Mouse (Mus musculus) gastrocnemius, postnatal 14 days (tissue): ENCODE results near the gene Btg2. TPM values are rescaled to one million over a fixed set of nuclear protein-coding genes. Genes with fewer than 3 reads are reported as not detected.

Experiments used
- DNase-seq: peaks from one replicate; pipeline ENCODE4 v3.0.0; 2021; ENCODE audit warnings: mixed read lengths
- intact Hi-C: fragments of 180-260 bp; cut with DNase I; formaldehyde crosslinking; loops from one replicate; pipeline ENCODE4 v1.15.1; 2025; ENCODE audit warnings: low total_unique reads
- total RNA-seq, 2 experiments: library from RNA; stranded (reverse); gene quantifications; 2 replicates each; pipeline ENCODE4 v1.2.3; 2021

Gene Btg2
- total RNA-seq, 2 experiments from 2014 or later, result 19.7 to 44.2 TPM

DNA sequence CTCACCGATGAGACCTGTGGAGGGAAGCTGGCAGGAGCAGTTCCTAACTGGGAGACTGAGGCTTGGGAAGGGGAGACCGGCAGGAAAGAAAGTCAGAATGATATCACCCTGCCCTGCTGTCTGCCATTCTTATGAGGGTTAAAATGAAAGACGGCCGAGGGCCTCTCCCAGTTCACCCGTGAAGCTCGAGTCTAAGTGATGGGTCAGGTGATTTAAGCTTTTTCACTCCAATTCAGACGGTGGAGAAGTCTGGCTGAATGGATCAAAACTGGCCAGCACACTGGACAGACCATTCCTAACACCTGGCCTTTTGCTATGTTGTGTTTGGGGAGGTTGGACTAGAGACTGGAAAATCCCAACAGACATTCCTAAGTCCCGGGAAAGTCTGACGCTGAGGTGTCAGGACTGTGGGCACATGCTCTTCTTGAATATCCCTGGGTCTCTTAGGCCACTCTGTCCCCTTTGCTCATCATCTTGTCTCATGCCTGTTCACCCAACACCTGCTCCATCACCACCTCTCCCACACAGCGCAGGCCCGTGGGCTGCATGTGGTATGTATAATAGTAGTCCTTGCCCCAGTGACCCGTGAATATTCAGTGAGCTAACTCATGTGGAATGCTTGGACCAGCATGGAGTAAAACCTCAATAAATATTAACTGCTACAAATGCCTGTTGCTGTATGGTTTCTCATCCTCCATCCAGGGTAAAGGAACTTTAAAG lies 20.8 kb upstream of the Btg2 start:
- DNase-seq, result no peak
- intact Hi-C loops, result loop anchor here (2.0 to 10.0 kb wide), 2 partner anchors 43 to 195 kb away; partner anchors contain the start of gene Optc

DNA sequence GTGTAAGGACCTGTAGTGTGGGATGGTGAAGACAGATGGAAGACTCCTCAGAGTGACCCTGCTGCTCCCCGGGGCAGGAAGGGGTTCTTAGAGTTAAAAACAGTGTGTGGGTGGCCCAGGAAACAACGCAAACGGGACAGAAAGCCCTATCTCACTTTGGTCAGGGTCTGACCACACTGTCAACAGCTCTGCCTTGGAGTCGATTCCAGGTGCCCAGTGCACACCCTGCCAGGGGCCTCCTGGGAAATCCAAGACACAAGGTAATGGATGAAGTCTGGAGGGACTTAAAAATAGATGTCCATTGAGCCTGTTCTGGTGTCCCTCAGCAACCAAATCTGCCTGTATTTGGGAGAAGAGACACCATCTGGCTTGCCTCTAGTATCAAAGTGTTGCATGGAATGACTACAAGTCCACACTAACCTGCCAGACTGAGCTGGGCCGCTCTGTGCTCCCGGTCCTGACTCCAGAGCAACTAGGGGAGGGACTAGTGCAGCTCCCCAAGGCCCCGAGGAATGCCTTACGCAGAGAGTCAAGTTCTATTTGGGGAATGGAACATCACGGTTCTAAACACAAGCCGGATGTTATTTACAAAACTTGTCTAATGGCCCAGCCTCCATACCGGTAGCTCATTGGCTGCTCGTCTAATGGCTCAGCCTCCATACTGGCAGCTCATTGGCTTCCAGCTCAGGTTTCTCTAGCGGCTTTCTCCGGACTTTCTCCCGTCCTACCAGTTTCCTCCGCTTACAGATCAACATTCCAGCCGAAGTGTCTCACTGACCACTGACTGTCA lies 20.0 kb upstream of the Btg2 start:
- peak; percentile 88 for DNase-seq
- intact Hi-C loops, result no loop called here

- intact Hi-C loops, result no loop called here
- DNase-seq, result peak; percentile 83
These were observed 19.2 kb upstream of the Btg2 start for GRCm38 (mm10) chr1:134097956-134098725.

DNA sequence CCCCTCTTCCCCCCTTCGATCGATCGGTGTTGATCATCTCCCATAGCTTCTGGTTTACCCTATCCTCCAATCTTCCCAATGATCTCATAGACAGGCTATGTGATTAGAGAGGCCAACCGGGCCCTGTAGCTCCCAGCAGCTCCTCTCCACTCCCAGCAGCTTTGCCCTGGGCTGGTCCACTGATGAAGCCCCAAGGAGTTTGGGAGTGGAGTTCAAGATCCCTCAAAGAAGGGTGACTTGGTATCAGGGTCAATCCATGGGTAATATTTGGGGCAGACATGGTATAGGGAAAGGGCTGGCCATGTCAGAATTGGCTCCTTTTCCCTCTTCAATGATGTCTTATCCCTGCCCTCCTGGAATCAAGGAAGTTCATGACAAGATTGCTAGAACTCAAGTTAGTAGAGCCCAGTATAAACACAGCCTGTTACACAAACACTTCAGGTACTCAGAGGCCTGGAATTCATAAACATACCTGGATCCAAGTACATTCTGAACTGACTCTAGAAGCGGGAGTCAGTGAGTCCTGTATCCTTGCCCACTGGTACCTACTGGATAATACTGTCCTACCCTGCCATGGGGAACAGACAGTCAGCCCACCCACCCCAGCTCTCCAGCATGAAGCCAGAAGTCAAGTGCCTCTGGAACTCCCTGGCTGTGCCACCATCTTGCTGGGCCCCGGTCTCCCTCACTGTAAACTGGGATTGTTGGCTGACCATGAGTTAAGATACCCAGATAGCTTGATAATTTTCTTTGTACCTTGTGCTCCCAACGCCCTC lies 18.3 kb upstream of the Btg2 start:
- intact Hi-C loops, result no loop called here
- no peak for DNase-seq

- DNase-seq, result no peak
- intact Hi-C loops, result no loop called here
These were observed 17.5 kb upstream of the Btg2 start for GRCm38 (mm10) chr1:134096264-134096934.

DNA sequence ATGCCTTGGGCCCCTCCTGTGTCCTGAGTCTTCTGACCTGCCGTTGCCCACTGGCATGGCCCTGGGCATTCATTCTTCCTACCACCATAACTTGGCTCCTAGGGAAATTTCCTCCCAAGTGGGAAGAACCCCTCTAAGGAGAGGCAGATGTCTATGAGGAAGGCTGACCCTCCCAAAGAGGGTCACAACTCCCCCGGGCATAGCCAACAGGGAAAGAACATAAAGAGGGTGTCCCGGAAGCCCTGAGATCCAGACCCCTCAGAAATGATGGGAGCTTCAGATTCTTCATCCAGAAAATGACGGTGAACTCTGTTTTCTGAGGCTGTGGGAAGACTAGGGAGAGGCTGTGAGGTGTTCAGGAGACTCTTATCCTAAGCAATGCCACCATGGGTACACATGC lies 16.8 kb upstream of the Btg2 start:
- no peak for DNase-seq
- intact Hi-C loops, result no loop called here

DNA sequence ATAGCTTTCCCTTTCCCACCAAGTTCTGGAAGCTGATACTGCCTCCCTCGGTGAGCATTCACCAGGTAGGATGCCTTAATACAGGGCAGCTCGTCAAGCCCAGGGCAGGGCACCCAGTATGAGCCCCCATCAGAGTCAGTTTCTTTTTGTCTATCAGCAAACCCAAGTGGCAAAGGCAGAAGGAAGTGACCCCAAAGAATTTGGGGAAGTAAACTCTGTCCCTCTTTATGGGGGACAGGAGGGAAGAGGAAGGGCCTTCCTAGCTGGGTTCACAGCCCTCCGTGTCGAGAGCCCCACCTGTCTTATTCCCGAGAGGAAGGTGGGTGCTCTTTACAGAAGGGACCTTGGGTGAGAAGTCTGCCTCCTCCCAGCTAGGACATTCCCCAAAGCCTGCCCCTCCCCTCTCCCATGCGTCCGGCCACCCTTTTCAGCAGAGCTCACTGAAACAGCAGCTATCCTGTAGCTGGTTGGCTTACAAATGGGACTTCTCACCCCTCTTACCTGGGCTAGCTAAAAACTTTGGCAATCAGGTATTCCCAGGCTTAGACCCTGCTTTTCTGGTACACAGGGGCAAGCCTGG lies 16.2 kb upstream of the Btg2 start:
- intact Hi-C loops, result no loop called here

GRCm38 (mm10) chr1:134093771-134094526 lies 15.0 kb upstream of the Btg2 start:
- DNase-seq, result no peak
- intact Hi-C loops, result no loop called here

More for the DNA sequence above, 16.2 kb upstream of the Btg2 start:
- DNase-seq, result no peak

GRCm38 (mm10) chr1:134092852-134093770 lies 14.2 kb upstream of the Btg2 start:
- intact Hi-C loops, result no loop called here
- peak; percentile 97 for DNase-seq

DNA sequence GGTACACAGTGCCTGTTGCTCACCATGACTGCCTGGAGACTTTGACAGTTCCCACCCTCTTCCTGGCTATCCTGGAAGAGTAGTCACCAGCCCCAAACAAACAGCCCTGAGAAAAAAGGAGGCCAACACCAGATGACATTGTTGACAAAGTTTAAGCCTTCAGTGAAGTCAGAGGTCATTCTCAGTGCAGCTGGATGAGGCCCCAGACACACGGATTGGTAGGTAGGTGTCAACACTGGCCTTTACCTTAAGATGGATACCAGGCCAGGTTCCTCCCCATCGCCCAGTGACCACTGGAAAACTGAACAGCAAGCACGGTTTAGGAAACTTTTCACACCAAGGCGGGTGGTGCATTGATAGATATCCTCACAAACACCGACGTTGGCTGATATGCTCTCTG lies 13.4 kb upstream of the Btg2 start:
- intact Hi-C loops, result no loop called here
- DNase-seq, result no peak

DNA sequence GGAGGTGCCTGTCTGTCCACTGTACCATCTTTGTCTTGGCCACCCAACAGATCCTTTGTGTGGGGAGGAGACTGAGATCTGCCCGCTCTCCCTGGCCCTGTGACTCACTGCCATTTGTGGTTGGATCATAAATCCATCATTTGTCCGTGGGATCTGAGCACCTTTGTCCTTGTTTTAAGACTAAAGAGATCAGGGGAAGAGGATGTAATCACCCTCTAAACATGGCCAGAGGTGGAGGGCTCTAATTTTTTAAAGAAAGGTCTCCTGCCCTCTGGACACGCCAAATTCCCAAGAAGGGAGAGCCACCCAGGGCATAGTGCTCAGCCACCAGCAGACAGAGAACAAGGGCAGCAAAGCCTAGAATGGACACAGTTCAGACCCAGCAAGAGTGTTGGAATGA lies 12.9 kb upstream of the Btg2 start:
- intact Hi-C loops, result no loop called here
- no peak for DNase-seq

GRCm38 (mm10) chr1:134089074-134089473 lies 10.2 kb upstream of the Btg2 start:
- intact Hi-C loops, result no loop called here

DNA sequence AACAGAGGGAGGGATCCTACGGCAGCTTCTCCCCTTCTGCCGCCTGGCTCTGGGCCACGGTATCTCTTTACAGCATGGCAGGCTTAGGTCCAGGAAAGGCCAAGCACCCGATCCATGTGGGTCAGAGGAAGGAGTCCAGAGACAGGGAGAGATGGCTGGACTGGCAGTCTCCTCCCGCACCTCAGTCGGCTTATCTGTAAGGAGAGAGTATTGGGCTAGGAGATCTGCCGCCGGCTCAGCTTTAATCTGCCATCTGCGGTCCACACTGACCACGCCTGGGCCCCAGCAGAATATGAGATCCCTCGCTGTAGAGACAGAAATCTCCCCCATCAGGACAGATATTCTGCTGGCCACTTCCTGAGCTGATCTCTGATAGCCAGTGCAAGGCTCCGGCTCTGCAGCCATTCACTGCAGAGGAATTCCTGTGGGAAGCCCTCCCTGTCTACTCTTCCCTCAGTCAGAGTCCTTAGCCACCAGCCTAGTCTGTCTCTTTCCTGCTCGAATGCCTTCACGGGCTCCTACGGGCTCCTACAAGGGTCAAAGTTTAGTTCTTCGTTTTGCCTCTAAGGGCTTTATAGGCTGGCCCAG lies 8.0 kb upstream of the Btg2 start:
- intact Hi-C loops, result no loop called here
- peak; percentile 78 for DNase-seq

More at GRCm38 (mm10) chr1:134089074-134089473, 10.2 kb upstream of the Btg2 start:
- no peak for DNase-seq

GRCm38 (mm10) chr1:134086017-134086416 lies 7.1 kb upstream of the Btg2 start:
- no peak for DNase-seq
- intact Hi-C loops, result no loop called here

DNA sequence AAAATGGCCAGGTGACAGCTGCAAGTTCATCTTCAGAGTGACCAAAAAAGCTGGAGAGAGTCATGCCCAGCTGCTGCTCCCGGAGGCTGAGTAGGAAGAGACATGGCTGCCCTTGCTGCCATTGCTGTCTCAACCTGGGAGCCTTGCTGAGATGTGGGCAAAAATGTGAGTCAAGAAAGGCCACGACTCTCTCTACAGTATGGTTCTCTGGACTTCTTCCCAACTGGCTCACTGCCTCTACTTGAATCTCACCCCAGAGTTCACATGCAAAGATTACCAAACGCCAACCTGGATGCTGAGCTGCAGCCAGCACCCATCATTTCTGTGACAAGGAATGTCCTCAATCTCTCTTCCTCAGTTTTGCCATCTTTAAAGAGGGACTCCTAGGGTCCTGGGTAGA lies 5.2 kb upstream of the Btg2 start:
- intact Hi-C loops, result no loop called here
- no peak for DNase-seq

DNA sequence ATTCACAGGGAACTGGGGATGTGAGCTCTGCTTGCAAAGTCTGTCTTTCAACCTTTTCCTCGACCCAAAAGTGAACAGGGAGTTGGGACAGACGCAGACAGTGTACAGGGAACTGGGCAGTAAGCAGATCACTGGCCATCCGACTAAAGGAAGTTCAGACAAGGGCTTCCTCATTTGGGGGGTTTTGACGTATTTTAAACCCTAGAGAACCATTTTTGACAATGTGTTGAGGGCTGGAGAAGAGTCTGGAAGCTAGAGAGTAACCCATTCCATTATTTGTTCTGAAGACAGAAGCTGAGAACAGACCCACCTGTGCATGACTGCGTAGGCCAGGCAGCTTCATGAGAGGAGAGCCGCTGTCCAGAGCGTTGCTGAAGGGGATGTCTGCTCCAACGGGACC lies 4.8 kb upstream of the Btg2 start:
- DNase-seq, result no peak
- intact Hi-C loops, result no loop called here
